Mouse (Mus musculus) thymus, postnatal 14 days (tissue): ENCODE measurements around the gene Dnah10.
A peak's percentile ranks its signal among the peaks of the same experiment; 100 is the strongest.
"Not testable (repeated sequence)": the region's sequence is repeated elsewhere in the genome, so short reads cannot be mapped to it uniquely, and the experiment has no call there.

Experiments
- DNase-seq: peaks from one replicate; pipeline ENCODE4 v3.0.0; 2021

Gene Dnah10

DNA sequence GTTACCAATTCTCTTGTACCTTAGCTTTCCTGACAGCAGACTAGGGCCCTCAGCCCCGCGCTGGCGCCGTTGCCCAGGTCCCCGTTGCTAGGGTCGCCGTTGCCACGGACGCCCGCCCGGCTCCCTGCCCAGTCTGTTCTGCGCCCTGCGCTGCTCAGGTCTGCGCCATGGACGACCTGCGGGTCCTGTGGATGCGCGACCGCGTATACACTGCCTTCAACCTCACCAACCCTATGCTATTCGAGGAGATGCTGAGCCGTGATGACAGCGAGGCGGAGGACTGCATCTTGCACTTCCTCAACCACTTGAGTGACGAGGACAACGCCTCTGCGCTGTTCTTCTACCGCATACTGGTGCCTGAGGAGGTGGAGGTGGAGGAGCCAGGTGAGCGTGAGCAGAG, at the start of gene Dnah10:
TSS of gene Dnah10 (plus strand) at position 89 of the 400 bp plus-strand sequence.
- no peak for DNase-seq

DNA sequence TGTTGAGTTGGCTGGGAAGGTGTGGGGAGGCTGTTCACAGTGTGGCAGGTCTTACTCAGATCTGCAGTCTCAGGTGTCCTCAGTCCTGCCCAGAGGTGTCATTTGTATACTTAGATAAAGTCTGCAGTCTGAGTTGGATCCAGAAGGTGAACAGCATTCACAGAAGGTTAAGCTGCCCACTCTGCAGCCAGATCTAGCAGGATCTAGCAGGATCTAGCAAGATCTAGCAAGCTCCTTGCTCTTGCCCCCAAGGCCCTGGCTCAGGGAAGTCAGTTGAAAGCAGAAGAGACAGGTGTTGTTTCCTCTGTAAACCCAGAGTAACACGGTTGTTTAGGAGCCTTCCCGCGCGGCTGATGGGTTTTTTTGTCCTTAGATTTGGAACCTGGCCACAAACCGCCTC, 11.1 kb upstream of the Dnah10 start:
- DNase-seq, result no peak

DNA sequence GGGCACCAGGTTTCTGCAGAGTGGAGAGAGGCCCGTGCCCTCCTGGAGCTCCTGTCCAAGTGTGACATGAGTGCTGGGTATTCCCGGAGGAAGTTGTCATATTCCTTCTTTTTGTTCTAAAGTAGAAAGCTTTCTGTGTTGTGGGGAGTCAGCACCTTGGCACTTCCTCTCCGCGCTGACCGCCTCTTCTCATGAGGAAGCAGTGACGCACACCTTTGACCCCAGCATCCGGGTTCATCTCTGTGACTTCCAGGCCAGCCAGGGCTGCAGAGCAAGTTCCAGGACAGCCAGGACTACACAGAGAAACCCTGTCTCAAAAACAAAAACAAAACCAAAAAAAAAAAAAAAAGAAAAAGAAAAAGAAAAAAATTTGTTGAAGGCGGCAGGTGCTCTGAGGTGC, 9.8 kb upstream of the Dnah10 start:
- no peak for DNase-seq

DNA sequence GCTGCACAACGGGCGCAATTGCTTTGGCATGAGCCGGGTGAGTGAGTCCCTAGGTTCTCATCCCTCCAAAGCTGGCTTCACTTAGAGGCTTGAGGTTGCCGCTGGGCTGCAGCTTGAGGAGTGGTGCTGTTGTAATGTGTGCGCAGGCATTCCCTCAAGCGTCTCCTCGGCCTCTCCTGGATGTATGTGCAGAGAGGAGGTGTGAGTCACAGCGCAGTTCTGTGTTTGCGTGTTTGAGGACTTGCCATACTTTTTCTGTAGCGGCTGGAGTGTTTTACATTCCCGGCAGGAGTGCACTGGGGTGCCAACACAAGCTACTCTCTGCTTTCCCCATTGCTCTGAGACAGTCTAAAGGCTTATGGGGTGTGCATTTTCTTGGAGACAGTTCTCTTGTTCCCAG, 6.9 kb upstream of the Dnah10 start:
- DNase-seq, result no peak

DNA sequence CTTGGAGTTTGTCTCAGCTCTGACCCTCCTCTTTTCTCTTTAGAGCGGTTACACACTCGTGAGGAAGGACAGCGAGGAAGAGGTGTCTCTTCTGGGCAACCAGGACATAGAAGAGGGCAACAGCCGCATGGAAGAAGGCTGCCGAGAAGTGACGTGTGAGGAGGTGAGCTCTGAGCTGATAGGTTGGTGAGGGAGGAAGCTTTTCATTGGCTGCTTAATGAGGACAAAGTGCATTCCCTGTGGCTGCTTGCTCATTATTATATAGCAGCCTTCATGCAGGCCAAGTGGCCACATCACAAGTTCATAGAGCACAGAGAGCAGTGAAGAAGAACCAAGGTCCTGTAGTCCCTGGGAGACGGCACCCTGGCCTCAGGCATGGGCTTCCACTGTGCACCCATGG, 6.5 kb upstream of the Dnah10 start:
- DNase-seq, result no peak

DNA sequence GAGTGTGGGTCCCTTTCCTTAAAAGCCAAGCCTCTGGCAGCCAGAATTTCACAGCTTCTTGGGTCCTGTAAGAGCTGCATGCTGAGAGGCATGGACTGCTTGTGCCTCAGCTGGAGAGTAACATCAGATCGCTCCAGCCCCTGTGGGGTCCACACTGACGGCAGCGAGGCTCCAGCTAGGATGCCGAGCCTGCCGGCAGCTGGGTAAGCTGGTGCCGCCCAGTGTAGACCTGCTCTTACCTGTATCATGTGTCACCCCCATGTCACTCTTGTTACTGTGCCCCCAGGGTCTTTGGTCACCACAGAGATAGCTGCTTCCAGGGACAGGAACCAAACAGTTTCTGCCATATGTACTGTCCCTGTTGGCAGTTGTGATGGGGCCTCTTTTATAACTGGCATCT, 1.8 kb upstream of the Dnah10 start:
- DNase-seq, result no peak

DNA sequence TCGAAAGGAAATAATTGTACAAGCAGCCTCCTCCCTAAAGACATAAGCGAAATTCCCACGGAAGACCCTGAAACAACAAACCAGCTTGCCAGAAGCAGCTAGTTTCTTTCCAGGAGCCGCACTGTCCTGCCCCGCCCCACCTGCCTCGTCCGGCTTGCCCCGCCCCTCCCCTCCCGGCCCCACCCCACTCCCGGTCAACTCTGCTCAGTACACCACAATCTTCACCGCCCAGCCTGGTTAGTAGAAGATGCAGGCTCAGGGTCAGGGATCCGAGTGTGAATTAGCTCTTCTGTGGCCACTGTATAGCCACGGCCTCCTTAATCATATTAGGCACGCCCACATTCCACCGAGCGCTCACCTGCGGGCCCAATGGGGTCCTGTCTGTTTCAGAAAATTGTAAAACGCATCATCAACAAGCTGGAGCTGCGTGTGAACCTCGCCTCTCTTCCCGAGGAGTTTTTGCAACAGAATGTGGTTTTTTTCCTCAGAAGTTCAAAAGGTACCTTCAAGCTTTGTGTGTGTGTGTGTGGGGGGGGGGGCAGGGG, 4.8 kb downstream of the Dnah10 start:
- no peak for DNase-seq

DNA sequence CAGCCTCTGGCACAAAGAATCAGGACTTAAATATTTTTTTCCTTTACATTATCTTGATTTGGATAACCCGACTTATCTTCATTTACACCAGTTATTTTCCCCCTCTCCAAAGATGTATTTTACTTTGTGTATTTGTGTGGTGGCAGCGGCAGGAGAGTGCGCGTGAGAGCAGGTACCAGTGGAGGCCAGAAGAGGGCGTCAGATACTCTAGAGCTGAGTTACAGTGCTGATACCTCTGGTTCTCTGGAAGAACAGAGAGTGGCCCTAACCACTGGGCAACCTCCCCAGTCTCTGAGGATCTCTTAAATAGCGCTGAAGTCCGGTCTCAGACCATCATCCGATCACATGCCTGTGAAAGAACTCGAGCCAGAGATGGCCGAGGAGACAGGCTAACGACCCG, 9.1 kb downstream of the Dnah10 start:
- DNase-seq, result no peak

DNA sequence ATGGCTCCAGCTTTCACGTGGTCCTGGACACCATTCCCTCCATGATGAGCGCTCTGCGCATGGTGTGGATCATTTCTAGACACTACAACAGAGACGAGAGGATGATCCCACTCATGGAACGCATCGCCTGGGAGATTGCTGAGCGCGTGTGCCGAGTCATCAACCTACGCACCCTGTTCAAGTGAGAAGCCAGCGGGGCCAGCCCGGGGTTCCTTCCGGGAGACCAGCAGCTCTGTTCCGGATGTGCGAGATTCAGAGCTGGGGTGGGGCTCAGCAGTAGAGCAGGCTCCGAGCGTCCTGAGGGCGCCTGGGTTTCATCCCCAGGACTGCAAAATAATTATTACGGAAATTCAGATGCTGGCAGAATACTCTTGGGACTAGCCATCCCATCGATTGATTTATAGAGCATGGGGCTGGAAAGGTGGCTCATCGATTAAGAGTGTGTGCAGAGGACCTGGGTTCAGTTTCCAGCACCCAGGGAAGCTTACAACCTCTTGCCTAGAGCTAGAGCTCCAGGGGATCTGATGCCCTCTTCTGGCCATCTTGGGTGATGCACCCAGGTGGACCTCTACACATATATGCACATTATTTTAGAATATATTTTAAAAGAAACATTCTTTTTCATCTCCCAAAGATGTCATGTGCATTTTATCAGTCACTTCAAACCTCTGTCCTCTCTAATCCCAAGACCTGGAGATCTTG, 17.2 kb downstream of the Dnah10 start:
- DNase-seq, result no peak

DNA sequence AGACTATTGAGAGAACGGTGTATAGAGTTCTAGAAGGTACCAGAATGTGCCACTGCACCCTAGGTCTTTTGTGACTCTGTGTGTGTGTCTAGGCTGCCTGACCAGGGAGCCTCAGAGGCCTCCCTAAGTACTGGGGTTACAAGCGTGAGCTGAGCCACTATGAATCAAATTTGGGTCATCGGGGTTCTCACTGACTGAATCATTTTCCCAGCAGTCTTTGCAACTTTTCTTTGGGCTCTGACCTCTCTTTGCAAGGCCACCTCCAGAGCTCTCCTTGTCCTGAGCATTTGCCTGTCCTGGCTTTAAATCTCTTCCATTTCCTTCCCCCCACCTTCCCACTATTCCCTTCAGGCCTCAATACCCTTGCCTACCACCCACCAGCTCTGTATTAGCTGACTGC, 19.0 kb downstream of the Dnah10 start:
- DNase-seq, result no peak

DNA sequence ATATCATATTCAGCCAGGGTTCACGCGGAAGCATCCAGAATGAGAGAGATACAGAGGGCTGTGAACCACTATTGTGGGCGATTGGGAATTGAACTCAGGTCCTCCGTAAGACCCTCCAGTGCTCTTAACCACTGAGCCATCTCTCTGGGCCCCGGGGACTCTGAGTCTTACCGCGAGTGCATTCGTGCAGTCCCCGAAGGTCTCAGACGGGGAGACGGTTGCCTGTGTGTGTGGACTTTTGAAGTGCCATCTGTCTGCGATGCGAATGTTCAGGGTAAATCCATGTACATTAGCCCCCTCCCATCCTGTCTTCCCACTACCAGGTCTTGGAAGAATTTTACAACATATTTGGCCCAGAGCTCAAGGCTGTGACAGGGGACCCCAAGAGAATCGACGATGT, 21.3 kb downstream of the Dnah10 start:
- no peak for DNase-seq

DNA sequence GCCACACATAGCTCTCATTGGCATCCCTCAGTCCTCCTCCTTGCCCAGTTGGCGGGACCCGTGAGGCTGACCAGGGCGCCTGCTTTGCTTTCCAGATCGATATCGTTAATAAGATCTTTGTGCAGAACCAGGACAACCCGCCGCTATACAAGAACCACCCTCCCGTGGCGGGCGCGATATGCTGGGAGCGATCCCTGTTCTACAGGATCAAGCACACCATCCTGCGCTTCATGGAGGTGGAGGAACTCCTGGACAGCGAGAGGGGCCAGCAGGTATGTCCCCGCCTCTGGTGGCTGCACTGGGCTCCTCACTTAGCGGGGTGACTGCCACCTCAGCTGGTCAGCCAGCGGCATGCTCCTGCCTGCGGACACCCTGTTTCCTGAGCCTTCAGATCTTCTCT, 23.4 kb downstream of the Dnah10 start:
- no peak for DNase-seq

DNA sequence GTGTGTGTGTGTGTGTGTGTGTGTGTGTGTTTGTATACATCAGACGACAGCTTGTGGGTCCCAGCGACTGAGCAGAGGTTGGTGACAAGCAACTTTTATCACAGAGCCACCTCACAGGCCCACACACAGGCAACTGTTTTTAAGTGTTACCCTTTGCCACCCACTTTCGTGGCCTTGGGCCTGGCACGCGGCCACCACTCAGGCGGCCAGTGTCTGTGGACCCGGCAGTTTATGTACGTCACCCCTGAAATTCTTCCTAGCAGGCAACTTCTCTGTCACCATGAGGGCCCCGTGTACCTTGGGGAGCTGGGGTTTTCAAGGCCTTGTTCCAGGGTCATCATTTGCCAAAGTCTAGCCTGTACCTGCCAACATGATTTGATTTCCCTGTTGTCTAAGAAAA, 26.8 kb downstream of the Dnah10 start:
- DNase-seq, result no peak

DNA sequence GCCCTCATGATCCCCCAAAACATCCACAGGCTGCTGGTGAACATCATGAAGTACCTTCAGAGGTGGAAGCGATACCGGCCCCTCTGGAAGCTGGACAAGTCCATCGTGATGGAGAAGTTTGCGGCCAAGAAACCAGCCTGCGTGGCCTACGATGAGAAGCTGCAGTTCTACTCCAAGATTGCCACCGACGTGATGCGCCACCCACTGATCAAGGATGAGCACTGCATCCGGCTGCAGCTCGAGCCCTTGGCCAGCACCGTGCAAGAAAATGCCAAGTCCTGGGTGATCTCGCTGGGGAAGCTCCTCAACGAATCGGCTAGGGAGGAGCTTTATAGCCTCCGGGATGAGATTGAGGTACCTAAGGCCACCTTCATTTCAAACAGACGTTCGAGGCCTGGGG, 36.1 kb downstream of the Dnah10 start:
- peak; percentile 47 for DNase-seq

DNA sequence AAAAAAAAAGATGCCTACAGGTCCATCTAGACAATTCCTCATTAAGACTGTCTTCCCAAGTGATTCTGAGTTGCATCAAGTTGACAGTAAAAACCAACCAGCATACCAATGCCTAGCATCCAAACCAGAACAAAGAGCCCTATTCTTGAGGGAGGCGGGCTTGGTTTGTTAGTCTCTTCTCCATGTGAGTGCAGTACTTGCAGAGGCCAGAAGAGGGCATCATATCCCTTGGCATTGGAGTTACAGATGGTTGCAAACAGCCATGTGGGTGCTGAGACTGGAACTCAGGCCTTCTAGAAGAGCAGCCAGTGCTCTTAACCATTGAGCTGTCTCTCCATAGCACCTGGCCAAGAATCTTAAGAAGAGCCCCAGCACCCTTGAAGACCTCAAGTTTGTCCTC, 36.9 kb downstream of the Dnah10 start:
- DNase-seq, result no peak

DNA sequence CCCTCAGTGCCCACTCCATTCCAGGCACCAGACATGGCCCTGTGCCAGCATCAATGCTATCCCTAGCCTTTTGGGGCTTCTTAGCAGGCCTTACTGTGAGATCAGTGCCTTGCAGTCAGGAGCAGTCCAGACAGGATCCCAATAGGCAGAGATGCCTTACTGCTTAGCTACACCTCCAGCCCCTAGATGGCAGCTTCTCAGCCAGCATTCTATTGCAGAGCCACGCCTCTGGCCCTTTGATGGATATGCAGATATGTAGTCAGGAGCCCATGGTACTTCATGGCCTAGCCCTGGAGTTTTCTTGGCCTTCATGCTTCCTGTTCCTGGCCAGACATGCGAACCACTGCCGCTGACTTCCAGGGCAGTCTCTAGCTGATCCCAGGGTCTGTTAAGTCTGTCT, 49.7 kb downstream of the Dnah10 start:
- no peak for DNase-seq

DNA sequence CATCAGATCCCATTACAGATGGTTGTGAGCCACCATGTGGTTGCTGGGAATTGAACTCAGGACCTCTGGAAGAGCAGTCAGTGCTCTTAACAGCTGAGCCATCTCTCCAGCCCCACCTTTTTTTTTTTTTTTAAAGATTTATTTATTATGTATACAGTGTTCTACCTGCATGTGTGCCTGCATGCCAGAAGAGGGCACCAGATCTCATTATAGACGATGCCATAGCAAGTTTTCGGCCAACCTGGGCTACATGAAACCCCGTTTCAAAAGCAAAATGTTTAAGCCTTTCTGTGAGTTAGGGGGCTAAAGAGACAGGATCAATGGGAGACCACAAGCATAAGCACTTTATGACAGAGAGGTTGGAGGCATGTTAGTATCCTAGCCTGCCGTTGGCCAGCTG, 51.4 kb downstream of the Dnah10 start:
- DNase-seq, result not testable (repeated sequence)

DNA sequence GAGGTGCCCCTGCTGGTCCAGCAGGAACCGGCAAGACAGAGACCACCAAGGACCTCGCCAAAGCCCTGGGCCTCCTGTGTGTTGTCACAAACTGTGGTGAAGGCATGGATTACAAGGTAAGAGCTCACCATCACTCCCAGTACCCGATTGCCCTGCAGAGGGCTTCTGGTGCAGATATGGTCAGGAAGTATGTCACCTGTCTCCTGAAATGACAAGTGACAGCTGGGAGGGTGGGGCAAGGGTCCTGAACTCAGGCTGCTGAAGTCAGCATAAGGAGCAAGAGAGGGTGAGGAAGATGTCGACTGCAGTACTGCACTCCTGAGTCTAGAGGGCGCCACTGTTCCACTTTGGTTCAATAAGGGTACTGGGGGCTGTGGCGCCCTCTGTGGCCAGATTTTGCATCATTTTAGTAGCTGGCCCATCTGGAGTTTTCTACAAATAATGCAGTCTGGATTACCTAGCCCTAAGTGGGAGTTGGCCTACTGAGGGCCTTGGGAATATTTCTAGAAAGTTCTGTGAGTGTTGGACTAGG, 52.4 kb downstream of the Dnah10 start:
- DNase-seq, result peak; percentile 64

DNA sequence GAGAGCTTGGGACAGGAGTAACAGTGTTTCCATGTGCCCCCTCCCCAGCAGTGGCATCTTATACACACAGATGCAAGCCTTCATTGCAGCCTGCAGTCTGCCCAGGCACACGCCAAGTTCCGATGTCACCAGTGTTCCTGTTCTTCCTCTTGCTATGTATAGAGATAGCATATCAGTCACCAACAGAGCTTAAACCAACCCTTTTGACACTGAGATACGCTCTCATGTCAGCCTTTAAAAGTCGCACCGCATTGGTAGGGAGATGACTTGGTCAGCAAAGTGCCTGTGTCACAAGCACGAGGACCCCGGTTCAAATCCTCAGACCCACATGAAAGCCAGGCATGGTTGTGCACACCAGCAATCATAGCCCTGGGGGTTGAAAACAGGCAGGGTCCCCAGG, 55.0 kb downstream of the Dnah10 start:
- no peak for DNase-seq

DNA sequence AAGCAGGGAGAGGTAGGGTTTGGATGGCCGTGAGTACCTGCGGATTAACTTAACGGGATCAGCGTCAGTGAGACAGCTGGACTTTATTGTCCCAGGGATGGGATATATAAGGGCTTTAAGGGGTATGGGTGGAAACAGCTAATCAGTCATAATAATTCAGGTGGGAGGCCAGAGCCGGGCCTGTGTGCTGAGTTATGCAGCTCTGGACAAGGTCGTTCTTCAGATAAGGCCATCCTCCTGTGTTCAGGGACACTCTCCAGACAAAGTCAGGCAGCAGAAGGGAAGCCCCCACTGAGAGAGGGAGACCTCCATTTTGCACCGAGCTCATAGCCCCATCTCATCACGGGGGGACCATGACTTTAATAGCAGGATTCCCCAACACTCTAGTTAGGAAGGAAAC, 56.8 kb downstream of the Dnah10 start:
- no peak for DNase-seq

DNA sequence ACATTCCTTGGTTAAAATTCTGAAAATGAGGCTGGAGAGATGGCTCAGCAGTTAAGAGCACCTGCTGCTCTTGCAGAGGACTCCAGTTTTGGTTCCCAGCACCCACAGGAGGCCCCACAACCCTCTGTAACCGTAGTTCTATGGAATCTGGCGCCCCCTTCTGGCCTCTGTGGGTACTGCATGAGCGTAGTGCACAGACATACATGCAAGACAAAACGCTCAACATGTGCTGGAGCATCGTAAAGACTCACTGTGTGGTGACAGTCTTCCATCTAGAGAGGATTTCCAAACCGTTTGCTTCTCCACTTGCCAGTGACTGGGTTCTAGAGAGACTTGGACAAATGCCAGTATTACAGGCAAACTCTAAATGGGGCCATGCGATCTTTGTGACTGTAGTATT, 60.8 kb downstream of the Dnah10 start:
- DNase-seq, result peak; percentile 16

DNA sequence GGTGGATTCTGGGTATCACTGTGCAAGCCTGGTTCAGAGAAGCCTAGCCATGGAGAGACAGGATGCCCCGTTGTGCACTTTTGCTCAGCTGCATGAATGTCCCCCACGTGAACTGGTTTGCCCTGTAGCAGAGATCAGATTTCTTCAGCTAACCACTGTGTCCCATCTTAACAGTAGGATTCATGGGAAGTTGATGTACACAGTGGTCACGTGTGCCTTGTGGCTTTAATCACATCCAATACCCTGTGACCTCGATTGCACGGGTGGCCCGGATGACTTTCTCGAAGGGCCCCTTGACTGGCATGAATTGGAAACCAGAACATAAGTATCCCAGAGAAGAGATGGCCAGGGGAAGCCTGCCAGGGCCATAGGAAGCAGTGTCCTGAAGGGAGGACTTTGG, 67.2 kb downstream of the Dnah10 start:
- DNase-seq, result no peak

DNA sequence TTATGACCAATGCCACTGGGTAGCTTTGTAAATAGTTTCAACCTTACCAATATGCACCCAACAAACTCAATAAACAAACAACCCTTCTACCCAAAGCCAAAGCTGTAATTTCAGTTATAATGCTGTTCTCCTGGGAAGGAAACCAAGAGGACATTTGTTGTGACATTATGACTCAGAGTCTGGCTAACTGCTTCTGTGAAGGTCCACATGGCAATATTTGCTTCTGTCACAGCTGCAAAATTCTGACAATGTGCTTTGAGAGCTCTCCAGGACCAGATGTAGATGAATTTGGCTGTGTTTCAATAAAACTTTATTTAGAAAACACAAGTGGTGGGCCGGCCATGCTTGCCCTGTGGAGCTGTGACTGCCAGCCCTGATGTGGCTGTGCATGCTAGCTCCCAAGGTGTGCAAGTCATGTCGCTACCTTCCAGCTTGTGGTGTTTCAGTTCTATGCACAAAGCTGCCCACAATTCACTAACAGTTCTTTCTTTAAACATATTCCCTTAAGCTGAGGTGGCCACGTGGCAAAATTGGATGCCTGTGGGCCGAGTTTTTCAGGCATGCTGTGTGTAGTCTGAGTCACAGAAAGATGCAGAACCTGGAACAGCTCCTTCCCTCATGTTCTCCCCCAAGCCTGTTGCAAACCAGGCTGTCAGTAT, 85.0 kb downstream of the Dnah10 start:
- no peak for DNase-seq

DNA sequence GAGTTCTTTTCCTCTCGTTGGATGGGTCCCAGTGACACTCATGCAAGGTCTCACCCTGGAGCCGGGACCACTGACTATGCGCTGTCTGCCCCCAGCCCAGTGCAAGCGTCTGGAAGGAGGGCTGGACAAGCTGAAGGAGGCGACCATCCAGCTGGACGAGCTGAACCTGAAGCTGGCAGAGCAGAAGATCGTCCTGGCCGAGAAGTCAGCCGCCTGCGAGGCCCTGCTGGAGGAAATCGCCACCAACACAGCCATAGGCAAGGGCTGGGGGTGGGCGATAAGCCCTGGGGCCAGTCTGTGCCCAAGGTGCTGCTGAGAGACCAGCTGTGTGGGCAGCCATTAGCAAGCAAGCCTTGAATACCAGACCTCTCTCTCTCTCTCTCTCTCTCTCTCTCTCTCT, 87.6 kb downstream of the Dnah10 start:
- no peak for DNase-seq

DNA sequence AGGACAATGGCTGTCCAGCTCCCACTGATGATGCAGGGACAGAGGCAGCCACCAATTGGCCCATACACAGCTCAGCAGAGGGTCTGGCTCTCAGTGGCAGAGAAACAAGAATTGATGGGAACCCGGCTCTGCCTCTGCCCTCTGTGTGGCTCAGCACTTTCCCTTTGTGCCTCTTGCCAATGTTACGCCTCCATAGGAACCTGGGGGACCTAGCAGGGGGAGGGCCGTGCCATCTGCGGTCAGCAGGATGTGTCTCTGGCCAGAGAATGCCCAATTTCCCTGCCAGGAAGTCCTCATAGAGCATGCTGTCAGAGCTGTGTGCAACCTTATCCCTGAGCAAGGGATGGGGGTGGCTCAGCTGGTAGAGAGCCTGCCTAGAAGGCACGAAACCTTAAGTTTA, 89.9 kb downstream of the Dnah10 start:
- no peak for DNase-seq
